Mouse (Mus musculus): Measurements from ENCODE around the gene Smug1.

DNA sequence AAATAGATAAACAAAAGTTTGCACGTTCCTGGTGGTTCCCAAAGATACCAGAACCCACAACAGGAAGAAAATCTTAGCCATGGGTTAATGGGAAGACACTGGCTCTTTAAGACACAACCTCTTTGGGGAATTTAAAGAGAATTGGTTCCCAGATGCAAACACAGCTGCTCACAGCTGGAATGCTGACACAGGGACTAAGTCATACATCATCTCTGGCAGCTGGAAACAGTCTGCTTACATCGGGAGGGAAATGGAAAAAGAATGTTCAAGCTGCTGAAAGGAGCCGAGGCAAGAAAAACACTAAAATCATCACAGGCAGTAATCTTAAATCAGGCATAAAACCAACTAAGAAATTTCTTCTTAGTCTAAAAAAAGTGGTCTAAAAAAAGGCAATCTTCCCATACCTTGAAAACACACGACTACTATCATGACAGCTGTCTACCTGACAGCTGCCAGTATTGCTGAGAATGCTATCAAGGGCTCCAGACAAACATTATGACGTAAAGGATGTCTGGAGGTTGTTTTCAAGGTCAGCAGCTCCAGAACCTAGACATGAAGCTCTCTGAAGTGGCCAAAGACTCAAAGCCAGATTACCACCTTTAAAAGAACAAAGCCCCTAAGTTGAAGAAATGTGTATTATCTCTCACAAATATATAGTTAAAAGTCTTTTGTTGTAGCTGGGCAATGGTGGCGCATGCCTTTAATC, 35.3 kb upstream of the Smug1 start:
- TF ChIP-seq CTCF (IDR thresholded peaks at IDR 0.05) (no peak), EP300 (IDR thresholded peaks at IDR 0.05) (peak; percentile 83)

Measured in lung, postnatal 0 days (tissue).